Mouse (Mus musculus): ENCODE data around the gene Rack1.
"Not testable (repeated sequence)": the region's sequence is repeated elsewhere in the genome, so short reads cannot be mapped to it uniquely, and the experiment has no call there.

Rack1 gene

DNA sequence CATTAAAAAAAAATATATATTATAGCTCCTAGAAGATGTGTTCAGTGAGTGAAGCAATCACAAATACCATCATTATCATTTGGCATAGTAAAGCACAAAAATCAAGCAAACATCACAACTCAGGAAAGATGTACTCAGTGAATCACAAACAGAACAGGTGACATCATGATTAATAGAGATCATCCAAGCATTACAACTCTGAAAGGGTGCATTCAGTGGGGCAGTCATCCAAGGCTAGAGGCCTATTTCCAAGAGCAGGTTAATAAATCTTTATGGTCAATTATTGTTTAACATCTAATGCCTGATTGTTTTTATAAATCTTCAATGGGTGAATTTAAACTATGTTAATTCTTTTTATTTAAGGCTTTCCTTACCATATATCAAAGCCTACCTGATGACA is 40.7 kb downstream of the Rack1 start:
- no peak for DNase-seq (ENCODE audit: low read depth)

DNA sequence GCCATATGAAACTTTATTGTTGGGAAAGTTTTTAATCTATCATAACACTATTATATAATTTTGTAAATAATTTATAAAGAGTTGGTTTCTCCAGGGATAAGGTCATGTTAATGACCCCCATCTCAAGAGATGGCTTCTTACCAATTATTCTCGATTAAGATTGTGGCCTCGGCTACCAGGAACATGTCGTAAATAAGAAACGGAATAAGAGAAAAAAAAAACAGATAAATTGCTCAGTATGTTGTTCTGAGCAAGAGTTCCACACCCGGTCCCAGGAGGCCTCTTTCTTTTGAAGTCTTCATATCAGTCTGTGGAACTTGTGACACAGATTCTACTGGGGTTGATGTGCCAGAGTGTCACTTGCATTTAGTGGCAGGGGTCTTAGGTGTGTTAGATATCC is 41.1 kb downstream of the Rack1 start:
- no peak for DNase-seq (ENCODE audit: low read depth)

DNA sequence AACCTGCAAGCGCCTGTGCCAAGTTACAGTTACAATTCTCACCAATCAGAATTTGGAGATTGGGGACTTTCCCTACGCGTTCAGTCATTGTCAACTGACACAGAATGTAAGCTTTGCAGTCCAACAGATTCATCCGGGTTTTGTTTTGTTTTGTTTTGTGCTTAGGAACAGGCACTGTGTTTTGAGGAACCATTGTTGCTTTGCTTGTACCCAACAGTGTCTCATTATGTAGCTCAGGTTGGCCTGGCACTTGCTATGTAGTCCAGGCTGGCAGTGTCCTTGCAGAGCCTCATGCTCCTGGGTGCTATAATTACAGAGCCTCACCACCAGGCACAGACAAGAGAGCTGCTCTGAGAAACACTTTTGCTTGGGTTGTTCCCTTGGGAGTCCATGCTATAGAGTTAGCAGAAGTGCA is 42.3 kb downstream of the Rack1 start:
- DNase-seq (ENCODE audit: low read depth) = no peak

DNA sequence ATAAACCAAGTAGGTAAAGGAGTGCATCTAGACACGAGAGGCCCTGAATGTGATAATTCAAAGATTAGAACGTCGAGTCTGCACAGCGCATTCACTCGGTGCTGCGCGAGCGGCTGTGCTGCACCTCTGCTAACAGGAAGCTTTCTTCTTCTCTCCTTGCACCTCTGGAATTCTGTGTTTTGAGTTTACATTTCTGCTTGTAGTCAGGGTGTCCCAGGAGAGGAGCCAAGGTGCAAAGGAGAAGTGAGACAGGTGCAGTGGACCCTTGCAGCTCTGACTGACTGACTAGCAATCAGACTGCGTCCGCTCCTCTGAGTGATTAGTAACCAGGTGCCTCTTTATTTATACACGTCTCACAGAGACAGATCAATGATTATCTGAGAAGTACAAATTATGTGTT is 43.1 kb downstream of the Rack1 start:
- no peak for DNase-seq (ENCODE audit: low read depth)

DNA sequence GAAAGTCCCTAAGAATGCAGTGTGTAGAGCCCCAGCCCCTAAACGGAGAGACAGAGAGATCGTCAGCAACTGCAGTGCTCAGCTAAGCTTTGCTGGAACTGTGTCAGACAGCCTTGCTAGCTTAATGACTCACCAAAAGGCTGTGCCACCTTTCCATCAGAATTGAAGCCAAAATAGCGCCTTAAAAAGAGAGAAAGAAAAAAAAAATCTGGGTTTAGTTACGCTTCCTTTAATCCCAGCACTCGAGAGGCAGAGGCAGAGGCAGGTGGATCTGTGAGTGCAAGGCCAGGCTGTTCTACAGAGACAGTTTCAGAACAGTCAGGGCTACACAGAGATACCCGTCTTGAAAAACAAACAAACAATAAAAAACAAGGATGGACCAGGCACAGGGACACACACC is 44.2 kb downstream of the Rack1 start:
- DNase-seq (ENCODE audit: low read depth) = no peak

DNA sequence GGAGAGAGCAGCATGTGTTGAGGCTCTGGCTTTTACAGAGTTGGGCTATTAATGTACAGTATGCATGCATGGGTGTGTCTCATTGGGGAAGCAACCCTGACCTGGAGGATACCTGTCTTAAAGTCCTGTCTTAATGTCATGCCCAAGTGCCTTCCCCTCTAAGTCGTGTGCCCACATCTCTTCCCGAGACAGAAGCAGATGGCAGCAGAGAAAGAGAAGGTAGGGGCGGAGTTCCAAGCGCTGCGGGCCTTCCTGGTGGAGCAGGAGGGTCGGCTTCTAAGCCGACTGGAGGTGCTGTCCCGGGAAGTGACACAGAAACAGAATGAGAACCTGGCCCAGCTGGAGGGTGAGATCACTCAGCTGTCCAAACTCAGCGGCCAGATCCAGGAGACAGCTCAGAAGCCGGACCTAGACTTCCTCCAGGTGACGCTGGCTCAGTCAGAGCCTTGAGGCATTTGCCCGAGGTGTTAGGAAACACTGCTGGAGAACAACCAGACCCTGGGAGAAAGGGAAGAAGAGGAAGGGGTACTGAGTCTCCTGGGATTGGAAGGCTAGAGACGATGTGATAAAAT is 45.2 kb downstream of the Rack1 start:
- DNase-seq (ENCODE audit: low read depth) = no peak

DNA sequence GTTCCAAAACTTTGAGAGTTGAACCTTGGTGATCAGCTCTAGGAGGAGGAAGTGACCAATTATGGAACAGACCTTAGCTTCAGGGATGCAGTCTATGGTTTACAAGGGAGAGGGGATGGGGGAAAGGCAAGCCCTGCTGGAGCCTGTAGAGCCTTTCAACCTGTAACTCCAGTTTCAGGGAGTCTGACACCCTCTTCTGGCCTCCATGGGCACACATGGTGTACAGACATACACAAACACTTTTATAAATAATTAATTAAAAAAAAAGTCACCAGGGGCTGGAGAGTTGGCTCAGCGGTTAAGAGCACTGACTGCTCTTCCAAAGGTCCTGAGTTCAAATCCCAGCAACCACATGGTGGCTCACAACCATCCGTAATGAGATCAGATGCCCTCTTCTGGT is 46.2 kb downstream of the Rack1 start:
- DNase-seq (ENCODE audit: low read depth) = not testable (repeated sequence)

DNA sequence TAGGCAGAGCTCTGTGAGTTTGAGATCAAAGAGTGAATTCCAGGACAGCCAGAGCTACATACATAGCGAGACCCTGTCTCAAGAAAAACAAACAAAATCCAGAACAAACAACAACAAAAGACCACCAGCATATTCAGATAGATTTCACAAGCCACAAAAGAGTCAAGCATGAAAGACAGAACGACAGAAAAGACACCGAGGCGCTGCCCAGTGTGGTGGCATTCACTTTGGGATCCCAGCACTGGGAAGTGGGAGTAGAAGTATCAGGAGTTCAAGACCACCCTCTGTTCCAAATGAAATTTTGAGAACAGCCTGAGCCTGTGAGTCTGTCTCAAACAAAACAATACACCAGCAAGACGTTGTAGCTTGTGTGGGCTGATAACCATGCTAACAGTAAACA is 46.7 kb downstream of the Rack1 start:
- no peak for DNase-seq (ENCODE audit: low read depth)

DNA sequence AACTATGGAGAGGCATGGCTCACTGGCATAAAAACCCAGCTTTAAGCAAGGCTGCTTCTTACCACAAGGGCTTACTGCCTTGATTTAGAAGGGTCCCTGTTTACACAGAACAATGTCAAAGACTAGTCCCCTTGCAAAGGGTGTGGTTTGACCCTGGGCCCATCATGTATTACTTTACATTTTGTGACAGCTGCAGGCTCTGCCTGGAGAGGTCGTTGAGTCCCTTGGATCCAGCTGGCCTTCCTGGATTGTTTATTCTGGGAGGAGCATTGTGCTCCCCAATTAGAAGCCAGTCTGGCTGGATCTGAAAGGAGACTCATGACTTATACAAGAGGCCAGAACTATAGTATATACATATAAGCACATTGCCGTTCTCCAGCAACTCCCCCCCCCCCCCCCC is 50.1 kb downstream of the Rack1 start:
- no peak for DNase-seq (ENCODE audit: low read depth)

DNA sequence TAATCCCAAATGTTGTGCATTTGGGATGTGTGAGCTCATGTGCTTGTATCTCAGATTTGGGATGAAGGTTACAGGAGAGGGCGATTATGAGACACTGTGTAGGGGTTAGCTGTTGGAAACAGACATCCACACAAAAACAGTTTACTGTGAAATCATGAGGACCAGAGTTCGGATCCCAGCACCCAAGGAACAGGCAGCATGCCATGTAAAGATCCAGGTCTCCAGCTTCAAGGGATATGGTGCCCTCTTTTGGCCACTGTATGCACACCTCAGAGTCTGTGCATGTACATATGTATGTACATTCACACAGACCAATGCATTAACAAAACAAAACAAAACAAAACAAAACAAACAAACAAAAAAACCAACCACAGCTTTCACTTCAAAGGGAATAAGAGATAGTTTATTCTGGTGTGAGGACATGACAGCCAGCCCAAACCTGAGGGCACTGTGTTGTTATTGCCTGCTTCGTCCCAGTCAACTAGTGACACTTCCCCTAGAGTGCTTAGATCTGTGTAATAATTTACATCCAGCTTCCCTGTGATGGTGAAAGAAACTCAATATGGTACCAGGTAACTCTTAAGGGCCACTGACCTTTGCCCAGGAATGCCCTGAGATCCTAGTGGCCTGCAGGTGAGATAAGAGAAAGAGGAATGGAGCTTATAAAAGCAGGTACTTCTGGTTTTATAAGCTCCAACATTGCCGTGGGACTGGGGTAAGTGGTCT is 51.3 kb downstream of the Rack1 start:
- peak; percentile 38 for DNase-seq (ENCODE audit: low read depth)

DNA sequence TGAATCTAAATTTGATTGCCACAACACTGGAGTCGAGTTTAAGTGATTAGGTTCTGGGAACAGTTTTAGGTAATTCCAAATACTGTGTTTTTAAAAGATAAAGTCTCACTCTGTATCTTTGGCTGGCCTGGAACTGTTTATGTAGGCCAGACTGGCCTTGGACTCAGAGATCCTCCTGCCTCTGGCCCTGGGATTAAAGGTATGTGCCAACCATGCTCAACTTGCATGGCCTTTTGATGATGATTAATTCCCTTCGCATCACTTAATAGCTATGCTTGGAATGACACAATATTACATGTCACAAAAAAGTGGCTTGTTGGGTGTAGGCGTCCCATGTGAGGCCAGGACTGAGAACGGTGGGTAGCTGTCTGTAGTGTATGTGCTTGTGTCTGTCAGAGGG is 52.1 kb downstream of the Rack1 start:
- no peak for DNase-seq (ENCODE audit: low read depth)

DNA sequence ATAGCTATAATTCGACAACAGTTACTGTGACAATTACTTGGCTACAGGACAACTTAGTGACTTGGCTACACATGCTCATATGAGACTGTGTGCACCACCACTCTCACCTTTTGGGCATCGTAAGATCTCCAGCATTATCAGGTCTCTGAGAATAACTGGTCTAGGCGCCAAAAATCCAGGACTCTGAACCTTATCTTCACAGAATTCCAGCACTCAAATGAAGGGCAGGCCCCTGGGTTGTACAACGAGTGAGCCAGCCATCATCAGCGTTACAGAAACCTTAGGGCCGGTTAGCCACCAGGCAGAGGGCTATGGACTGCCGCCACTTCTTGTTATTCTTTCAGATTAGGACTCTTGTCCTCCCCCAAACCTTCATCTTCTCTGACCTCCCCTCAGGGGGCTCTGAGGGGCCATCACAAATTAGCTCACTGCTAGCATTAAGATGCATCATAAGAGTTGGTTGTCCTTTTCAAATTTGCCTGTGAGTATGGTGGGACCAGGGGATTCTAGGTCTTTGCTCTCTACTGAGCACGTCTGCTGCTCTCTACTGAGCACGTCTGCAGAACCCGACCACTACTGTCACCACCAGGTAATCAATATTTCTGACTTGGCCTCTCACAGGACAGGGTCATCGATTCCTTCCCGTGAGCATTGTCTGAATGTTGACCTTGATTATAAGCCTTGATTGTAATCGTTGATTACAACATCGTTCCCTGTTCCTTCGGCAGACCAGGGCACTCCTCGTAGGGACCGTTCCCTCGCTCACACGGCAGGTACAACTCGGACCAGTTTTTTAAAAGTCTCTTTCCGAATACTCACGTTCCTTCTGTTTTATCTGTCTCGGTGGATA is 52.7 kb downstream of the Rack1 start:
- no peak for DNase-seq (ENCODE audit: low read depth)

DNA sequence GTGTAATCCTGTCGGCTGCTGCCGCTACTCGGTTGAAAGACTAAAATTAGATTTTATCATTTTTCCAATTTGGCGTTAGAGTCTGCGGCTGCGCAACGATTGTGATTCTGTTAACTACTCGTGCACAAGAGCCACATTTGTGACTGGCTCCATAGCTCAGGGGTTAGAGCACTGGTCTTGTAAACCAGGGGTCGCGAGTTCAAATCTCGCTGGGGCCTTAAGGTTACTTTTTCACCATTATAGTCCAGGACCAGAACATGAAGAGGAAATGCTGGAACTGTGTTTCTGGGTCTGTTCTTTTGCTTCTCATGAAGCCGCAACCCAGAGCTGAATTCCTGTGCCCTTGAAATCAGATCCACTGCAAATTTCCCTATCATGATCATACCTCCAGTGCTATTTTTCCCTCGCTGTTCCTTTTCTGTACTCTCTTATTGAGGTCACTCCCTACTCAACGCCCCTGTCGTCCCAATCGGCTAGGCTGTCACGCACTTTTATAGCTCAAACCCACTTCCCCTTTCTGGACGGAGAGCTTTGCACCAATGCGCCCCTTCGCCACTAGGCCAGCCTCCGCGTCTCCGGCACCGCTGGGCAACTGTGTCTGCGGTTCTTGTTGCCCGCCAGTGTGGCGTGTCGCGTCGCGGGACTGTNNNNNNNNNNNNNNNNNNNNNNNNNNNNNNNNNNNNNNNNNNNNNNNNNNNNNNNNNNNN is 53.5 kb downstream of the Rack1 start:
- DNase-seq (ENCODE audit: low read depth) = peak; percentile 94
